Mouse (Mus musculus) MEL-GATA-1-ER (cell line): Measurements from ENCODE around the gene Ercc6l2.

ENCODE experiments used
- DNase-seq: peaks from one replicate; pipeline ENCODE4 v3.0.0-alpha.2; 2012; ENCODE audit warnings: low read depth; ENCODE audit errors: extremely low read depth

The Ercc6l2 gene

DNA sequence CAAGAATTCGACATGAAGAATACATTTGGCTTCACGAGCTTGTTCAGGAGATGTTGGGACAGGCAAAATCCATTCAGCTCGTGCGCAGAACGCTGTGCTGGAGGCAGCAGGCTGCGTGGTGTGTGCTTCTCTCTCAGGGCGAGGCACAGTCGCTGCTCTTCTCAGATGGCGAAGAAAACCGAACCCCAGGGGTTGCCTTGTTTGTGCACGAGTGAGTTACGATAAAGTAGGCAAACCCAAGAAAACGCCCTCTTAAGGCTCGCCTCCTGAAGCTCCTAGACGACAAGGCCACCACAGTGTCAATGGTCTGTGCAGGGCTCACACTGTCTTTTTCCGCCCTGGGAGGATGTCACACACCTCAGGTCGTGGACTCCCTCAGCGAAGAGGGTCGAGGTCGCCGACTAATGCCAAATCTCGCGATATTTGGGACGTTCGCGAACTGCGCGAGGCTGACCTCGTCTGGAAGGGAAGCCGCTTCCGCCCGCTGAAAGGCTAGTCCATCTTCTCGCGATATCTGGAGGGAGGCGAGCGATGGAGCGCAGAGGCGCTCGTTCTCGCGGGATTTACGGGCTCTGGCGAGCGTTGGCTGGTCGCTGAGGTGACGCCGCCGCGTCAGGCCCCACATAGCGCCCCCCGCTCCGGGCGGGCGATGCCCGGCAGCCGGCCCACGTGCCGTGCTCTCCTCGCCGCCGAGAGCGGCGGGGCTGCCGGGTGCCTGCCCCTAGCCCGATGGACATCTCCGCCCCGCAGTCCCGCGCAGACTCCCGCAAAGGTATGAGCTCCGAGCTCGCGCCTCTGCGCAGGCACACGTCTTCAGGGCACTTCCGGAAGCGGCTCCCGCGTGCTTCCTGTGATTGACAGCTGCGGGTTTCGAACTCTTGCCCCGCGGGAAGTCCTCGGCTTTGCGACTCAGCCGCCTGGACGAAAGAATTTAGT lies at the start of gene Ercc6l2:
Gene Ercc6l2, plus strand, starts transcription at position 495 of the 936 bp plus-strand sequence.
- DNase-seq: peak; percentile 98

GRCm38 (mm10) chr13:63766065-63766464 lies 49.0 kb upstream of the Ercc6l2 start:
- DNase-seq: no peak

DNA sequence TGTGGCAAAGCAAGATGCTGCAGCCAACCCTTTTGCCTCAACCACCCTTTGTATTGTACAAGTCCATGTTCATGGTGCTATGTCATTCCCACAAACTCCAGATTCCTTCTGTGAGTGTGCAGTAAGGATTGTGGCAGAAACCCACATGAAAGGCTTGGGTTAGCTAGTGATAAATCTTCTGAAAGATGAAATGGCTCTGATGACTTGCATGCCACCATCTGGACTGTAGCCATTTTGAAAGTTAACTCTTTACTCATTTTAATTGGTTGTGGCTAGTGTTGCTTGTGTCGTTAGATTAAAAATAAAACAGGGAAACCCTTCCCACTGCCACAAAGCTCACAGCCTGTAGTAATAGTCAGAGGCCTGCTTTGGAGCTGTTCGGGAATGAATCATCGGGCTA lies 44.0 kb upstream of the Ercc6l2 start:
- DNase-seq: no peak

DNA sequence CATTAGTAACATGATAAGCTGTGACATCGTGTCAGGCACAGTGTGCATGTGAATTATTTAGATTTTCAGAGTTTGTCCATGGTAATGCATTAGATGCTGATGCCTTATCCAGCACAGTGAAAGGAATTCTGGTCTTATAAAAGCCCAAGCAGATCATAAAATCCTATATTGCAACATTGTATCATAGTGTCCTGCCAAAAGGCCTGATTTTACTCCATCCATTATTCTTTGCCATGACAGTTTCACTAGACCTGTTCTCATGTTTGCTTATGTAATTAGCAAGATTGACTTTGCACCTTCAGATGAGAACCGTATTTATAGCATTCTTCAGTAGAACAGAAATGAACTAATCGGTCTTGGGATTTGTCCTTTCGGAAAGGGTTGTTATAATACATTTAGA lies 36.1 kb upstream of the Ercc6l2 start:
- no peak for DNase-seq

- DNase-seq: no peak
Measured at GRCm38 (mm10) chr13:63779376-63780291, 35.4 kb upstream of the Ercc6l2 start.

- no peak for DNase-seq
Measured at GRCm38 (mm10) chr13:63792234-63792831, 22.7 kb upstream of the Ercc6l2 start.

GRCm38 (mm10) chr13:63793345-63794308 lies 21.4 kb upstream of the Ercc6l2 start:
- no peak for DNase-seq

DNA sequence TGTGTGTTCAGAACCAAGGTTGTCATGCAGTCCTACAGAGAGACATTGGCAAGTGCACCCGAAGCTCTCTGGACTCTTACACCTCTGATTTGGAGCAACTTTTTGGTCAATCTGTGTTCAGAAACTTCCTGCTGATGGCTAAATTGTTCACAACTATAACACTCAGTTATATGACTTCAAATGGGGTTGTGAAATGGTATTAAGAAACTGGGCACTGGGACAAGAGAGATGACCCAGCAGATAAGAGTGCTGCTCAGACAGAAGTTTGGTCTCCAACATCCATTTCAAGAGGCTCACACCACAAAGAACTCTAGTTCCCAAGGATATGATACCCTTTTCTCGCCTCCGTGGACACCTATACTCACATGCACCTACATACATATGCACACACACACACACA lies 16.4 kb upstream of the Ercc6l2 start:
- no peak for DNase-seq

DNA sequence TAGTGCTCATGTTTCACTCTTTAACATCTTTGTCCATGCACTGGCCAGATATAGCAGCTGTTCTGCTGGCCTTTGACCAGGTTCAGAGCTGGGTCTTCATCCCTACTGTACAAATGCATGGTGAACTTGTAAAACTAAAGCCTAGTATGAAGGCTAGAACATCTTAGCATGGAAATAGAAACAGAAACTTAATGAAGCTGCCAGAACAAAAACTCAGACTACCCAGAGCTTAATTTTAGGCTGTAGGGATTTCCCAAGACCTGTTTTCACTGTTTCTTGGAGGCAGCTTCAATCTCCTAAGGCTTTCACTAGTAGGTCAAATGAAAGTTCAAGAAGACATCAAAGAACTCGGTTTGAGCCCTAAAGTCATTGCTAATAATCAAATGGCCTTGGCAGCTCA lies 15.1 kb upstream of the Ercc6l2 start:
- DNase-seq: no peak

- DNase-seq: no peak
Measured at GRCm38 (mm10) chr13:63801289-63801688, 13.8 kb upstream of the Ercc6l2 start.

GRCm38 (mm10) chr13:63807233-63807632 lies 7.8 kb upstream of the Ercc6l2 start:
- no peak for DNase-seq

DNA sequence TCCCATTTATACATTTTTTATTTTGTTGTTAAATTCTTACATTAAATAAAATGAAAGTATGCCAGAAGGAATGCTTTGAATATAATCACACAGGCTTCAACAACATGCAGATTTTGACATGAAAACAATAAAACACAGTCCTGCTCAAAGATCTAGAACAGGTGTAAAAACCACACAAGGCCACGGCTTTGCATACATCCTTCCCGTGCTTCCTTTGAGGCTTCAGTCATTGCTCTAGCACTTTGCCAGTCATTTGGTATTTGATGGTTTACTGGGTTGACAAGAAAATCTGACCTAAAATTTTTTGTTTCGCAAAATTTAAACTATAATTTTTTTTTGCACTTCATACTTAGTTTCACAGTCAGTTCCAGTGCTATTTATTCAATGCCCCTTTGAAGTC lies 7.1 kb upstream of the Ercc6l2 start:
- no peak for DNase-seq

DNA sequence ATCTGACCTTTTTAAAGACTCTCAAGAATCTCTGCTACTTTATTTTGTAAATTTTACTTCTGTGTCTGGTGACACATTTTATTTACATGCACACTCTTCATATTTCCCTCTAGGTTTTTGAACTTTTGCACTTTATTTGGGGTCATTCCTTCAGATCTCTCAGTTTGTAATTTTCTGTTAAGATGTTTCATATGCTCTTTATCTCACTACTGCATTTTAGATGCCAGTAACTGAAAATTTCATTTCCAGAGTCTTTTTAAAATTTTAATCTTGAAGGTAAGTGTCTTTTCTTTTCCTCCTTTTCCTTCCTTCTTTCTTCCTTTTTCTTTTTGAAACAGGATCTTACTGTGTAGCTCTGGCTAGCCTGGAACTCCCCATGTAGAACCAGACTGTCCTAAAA lies 3.6 kb upstream of the Ercc6l2 start:
- DNase-seq: no peak

GRCm38 (mm10) chr13:63815931-63816330 lies 891 bp downstream of the Ercc6l2 start:
- DNase-seq: peak; percentile 17

DNA sequence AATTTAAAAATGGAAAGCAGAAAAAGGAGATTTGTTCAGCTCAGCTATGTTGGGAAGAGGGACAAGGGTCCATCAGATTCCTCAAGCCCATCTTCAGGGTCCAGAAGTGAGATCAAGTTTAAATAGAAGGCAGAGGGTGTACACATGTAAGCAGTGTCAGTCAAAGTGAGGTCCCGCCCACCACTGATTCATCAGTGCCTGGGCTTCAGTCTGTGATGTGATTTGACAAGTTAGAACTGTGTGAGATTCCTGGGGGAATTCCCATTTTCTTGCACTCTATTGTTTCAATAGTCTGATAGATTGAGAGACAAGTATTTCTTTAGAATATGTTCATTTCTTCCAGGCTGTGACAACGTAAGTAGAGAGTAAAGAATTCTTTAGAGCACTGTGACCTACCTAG lies 30.7 kb downstream of the Ercc6l2 start:
- DNase-seq: no peak

DNA sequence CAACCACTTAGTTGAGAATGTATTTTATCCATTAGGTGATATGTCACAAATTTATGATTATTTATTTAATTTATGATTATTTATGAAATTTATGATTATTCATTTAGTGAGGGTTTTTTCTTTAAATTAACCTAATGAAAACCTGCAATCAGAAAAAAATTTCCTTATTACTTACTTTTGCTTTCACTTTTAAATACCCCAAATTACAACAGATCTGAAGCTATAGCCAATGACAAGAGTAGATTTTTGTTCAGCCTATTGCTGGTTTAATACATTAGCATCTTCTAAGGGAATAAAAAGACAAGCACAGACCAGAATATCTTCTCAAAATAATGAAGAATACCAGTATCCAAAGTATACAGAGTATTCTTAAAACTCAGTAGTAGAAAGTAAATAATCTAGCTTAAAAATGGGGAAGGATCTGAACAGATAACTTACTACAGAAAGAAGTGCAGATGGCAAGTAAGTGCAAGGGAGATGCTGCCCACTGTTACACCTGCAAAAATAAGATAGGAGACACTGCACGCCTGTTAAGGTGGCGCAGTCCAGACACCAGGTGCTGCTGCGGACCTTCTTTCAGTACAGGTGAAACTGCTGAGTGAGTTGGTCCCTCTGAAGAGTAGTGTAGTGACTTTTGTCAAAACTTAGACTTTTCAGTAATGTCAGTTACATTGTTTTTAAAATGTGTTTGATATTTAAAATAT lies 35.4 kb downstream of the Ercc6l2 start:
- DNase-seq: no peak

DNA sequence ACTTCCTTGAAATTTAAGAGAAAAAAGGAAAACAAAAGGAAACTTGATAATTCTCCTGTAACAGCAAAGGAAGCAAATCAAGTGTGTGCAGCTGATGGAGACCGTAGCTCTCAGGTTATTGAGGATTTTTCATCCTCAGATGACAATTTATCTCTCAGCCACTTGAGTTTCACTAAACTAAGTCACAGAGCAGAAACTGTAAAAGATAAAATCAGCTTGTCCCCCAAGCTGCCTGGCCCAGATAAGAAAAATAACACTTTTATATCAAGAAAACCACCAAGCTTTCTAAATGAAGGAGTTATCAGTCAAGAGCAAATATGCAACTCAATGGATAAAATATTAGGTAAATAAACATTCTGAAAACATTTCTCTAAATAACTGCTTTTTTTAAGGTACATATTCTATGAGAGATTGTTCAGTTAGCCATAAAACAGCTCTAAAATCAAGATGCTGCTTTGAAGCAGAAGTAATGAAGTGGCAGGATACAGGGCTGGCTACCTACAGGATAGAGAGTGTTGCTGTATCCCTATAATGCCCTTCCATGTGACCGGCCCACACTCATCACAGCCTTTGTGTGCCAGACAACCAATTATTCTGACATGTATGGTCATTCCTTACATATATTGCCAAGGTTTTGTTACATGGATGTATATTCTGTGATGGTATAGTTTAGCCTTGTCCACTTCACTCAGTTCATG lies 57.7 kb downstream of the Ercc6l2 start:
- DNase-seq: peak; percentile 8

- DNase-seq: no peak
Measured at GRCm38 (mm10) chr13:63877138-63877537, 62.1 kb downstream of the Ercc6l2 start.

DNA sequence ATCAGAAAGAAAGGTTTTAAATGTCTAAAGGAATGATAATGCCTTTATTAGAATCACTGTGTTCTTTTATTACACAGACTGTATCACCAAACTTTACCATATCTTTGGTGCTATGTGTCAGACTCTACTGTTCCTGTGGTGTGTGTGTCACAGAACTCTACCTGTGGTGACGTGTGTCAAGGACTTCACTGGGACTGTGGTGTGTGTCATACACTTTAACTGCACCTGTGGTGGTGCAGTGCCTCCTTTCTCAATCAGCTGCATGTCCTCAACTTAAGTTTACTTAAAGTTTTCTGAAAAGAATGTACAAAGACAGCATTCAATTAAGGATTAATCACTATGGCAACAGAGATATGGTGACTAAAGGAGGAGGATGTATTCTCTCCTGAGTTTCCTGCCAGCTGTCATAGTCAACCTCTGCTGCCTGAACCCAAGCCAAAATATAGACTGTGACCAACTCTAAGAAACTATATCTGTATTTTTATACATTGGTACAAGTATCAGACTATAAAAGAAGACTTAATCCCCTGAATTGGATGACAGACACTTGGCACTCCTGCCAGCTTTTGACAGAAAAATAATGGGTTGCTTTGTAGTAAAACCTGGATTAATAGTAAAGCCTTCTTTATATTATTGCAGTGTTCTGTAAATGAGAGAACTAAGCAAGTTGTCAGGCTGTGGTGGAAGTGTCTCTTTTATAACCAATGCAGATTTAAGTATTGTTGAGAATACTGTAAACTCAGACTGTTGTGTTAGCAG lies 64.2 kb downstream of the Ercc6l2 start:
- DNase-seq: no peak
